Mouse (Mus musculus) R1 (cell line): Measurements from ENCODE around the gene Evi2b.
A peak's percentile ranks its signal among the peaks of the same experiment; 100 is the strongest.

Experiments
- DNase-seq: peaks from one replicate; pipeline ENCODE4 v3.0.0-alpha.2; 2018; ENCODE audit warnings: low read depth, low spot score

Gene Evi2b

DNA sequence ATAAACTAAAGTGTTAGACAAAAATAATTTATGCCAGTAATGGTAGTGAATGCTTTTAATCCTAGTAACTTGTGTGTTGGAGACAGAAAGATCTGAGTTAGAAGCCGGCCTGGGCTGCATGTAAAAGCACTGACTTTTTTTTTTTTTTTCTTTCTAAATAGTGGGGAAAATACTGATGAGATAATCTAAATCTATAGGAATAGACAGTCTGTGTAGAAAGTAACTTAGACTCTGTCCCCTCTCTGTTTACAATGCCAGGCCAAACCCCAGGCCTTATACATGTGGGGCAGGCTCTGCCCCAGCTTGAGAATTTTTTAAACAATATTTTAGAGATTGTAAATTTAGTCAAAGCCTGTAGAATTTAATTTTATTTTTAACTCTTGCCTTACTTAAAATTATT, 618 bp downstream of the Evi2b start:
- DNase-seq, result no peak

DNA sequence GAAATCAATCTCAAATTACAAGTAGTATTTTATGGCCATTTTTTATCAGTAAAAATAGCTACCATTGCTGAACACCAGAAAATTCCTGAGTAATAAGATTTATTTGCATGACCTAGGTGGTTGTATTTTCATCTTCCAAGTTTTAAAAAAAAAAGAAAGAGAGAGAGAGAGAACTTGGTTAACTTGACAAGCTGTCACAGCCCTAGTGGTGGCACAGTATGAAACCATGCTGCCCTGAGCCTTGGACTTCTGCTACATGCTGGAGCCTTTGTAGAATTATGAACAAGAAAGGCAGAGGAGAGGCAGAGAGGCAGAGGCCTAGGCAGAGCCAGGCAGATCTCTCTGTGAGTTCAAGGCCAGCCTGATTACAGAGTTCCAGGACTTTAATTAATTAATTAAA, 1.6 kb downstream of the Evi2b start:
- DNase-seq, result no peak

DNA sequence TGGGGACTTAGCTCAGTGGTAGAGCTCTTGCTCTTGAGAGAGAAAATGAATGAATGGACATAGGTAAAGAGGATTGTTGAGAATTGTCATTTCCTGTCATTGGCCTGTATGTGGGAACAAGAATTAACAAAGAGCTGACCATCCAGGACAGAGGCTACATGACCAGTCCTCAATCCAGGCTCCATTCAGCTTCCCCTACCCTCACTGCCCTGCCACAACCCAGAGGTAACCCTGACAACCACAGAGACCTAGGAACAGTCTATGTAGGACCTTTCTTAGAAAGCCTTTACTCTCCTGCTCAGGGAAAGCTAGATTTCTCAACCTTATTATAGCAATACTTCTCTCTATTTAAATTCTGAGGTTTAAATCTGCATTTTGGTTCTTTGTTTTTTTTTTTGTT, 2.8 kb downstream of the Evi2b start:
- no peak for DNase-seq

DNA sequence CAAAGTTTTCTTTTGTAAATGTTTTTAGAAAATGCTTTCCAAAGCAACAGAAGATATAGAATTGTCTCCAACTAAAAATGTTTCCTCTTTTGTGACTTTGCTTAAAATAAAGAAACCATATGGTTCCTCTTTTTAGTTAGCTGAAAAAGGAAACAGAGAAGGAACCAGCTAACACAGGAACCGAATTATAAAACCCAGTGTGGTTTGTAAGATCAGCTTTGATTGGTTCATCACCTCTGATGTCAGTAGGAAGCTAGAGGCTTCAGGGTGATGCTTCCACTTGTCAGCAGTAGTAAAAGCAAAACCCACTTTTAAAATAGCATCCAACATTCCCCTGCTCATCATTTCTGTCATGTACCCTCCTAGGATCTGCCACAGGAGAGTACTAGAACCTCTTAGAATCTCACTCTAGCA, 3.7 kb downstream of the Evi2b start:
- DNase-seq, result no peak

DNA sequence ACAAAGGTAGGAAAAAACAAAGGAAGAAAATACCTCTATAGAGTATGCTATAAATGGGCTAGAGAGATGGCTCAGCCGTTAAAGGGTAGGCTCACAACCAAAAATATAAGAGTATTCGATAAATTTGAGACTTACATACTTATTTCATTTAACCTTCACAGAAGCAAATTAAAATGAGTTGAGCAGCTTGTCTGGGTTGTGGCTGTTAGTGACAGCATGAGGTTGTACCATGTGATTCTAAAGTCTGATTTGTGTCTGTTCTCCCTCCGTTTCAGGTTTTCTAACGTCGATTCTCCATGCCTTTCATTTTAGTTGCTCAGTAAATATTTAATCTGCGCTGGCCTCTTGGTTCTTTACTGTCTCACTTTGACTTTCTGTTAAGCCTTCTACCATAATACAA, 4.3 kb downstream of the Evi2b start:
- no peak for DNase-seq

DNA sequence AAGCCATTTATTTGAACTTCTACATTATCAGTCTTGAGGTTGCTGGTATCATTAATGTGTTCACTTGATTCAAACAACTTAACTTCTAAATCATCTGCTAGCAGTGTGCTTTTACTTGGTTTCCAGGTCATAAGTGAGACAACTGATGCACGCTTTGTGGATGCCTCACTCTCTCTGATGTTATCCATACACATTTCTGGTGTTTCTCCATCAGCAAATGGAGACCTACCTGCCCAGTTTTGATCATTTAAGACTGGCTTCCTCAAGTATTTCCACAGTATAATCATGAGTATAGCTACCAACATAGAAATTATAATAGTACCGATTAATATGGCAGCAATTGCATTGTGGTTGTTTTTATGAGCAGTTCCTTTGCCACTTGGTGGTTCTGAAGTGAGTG, 7.8 kb downstream of the Evi2b start:
- no peak for DNase-seq

DNA sequence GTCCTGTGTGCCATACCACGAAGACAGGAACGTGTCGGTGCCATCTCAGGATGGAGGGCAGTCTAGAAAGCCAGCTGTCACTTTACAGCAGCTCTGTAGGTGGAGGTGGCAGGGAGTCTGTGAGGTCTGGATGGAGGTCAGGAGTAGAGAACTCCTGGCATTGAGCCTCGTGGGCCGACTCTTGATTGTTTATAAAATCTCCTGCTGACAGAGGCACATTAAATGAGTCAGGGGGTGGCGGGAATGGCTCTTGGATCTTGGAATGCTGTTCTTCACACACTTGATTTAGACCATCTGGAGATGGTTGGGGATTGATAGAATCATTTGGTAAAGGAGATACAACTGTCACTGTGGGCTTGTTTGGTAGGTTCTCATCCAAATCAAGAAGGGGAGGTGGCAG, 8.2 kb downstream of the Evi2b start:
- DNase-seq, result no peak

DNA sequence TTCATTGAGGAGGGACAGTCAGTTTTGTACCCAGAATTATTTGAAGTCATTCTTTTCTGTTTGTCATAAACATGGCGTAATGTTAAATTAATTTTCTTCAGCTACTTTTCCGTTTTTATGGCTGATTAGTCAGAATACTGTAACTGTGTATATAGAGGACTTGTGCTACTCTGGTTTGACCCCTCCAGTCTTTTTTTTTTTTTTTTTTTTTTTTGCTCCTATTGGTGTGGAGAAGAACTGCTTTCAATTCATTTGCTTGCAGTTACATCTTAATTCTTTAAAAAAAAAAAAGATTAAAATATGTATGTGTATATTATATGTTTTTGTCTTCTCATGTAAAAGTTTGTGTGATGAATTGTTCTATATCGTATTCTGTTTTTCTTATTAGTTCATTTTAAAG, 11.6 kb downstream of the Evi2b start:
- DNase-seq, result no peak

DNA sequence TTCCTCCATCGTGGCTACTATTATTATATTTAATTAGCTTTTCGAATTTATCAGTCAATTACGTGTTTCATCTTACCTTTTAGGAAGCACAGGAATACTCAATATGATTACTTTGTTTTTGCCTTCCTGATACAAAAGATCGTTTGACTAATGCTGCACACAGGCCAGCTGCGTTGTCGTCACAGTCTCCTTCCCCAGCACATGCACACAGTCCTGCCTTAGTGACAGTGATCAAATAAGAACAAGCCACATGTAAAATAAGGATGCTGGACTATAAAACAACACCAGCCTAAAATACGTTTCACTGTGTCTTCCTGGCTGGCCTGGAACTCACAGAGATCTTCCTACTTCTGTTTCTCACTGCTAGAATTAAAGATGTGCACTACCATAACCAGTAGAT, 19.1 kb downstream of the Evi2b start:
- DNase-seq, result no peak

DNA sequence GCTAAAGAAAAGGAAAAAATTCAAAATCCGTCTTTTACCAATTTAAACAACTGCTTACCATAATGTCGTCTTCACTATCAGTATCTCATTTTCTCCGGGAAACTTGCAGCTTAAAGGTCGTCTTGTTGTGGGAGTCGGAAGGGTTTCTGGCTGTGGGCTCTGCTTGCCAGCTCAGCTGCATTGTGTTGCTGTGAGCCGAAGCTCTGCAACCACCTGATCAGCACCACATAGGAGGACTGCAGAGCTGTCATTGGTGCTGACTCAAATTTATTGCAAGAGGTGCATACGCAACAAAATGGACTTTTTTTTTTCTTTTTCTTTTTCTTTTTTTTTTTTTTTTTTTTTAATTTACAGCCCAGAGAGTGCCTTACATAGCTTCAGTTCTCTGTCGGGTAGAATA, 19.7 kb downstream of the Evi2b start, which contains the start of gene Omg:
Gene Omg (minus strand): TSS at position 240 of the 400 bp plus-strand sequence.
- DNase-seq, result peak; percentile 20

DNA sequence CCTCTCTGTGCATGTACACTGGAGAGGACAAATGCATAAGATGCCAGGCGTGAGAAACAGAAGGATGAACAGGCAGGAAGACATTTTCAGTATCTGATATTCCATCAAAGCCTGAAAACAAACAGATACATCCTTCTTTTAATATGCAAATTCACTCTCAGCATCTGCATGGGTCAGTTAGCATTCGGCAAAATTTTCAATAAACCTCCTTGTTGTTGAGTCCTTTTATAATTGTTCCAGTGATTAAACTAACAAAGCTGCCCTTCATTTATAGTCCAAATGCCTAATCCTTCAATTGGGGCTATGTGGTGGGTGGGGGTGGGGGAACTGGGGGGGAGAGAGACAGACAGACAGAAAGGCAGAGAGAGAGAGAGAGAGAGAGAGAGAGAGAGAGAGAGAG, 20.6 kb downstream of the Evi2b start:
- DNase-seq, result no peak

DNA sequence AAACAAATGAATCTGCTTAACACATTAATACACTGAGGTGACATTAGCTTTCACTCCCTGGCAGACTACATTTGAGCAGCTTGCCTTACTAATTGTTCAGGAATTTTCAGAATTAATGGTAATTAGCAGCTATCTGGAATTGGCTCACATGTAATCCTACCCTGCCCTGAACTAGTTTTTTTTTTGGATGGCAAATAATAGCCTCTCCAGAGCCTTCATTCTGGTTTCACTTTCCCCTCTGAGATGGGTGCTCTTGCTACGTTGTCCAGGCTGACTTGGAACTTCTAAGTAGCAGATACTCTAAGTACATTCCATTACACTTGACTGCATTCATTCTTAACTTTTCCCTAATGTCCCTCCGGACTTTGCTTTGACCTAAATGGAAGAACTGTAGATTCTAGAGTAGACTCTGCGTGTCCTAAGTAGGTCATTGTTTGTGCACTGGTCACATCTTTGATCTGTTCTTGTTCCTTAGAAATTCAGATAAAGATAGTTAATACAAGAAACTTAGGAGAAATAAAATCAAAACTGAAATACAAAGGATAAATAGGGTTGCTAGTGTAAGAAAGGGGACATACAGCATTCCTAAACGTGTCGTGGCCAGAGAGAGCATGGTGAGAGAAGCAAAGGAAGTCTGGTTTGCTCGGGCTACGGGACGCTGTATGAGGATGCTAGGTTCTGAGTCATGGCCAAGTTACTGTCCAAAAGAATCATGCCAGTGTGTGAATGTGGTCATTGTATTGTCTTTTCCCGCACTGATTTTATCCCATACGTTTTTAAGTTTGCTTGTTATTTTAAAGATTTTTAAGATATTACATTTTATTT, 28.4 kb downstream of the Evi2b start:
- DNase-seq, result peak; percentile 5

DNA sequence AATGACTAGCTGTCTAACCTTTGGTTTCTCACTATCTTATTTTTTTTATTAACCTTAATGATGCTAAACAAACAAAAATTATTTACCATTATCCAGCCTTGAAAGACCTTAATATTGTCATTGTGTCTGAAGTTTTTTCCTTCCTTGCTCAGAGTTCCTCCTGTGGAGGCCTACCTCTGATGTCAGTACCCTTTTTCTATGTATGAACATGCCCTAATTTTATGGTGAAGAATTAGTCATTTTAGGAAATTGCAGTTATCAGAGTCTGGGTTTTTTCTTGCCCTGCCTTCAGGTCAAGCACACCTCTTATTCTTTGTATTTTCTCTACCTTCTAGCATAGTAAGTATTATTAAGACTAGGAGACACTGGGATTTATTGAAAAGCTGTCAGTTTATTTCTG, 38.8 kb downstream of the Evi2b start:
- no peak for DNase-seq

DNA sequence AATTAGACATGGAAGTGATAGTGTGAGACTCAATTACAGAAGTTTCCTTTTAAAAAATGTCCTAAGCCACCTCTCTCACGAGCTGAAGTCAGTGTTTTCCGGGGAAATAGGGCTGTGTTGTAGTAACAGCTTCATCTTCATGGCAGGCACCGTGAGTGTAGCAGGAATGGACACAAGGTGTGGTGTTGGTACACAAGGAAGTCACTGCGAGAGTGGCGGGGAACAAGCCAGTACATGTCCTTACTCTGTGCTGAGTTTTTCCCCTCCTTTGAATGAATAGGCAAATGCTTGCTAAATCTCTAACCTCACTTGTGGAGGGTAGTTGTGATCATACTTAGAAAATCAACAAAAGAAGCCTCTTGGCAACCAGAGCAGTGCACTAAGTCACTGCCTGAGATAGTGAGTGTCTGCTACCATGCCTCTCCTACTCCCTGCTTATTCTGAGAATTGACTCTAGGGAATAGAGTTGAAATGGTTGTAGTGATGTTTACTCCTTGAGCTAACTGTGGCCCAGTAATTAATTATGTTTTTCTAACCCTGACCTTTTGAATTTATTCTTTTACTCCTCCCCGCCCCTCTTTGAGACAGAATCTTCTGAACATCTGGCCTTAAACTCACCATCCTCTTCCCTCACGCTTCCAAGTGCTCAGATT, 39.6 kb downstream of the Evi2b start:
- peak; percentile 40 for DNase-seq

DNA sequence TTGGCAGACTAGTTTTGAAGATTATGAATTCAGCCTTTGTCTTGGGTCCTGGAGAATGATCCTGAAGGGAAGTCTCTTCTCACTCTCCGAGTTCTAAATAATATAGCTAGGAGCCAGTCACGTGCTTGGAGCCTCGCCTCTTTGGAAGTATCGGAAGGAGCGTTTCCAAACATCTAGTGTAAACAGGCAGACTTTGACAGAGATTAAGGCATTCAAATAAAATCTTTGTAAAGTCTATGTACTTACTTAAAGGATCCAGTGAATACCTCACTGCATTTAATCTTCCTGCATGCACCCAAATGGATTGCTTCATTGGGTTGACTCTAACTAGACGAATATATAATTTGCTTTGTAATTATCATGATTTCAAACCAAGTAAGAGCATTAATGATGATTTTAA, 40.2 kb downstream of the Evi2b start:
- no peak for DNase-seq

DNA sequence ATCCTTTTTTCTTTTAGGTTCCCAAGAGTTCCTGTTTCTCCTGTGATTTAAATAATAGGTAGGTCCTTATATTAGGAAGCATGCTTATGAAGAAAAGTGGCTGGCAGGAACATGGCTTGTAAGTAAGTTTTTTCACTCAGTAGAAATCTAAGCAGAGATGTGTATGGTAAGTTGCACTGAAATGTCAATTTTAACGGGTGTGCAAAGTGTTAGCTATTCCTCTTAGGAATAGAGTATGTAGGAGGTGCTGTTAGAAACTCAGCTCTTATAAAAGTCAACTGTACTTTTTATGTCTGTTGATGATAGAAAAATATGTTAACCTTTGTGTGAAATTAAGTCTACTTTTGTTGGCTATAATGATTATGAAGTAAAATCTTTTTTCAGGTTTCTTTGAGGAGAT, 55.5 kb downstream of the Evi2b start:
- DNase-seq, result no peak
